Comparison of ENCODE assay signal across 23 mouse cellular contexts in genomic region chr12:8888445-8888844, GRCm38 (mm10). TPM values are rescaled to one million over a fixed set of nuclear protein-coding genes. Genes with fewer than 3 reads are reported as not detected.
DNase-seq lines count a peak whose midpoint lies in the region; ATAC-seq and TF ChIP-seq lines count a peak whose summit lies in the region.
"Had no signal": no experiment of that assay in that cellular context is flagged by ENCODE, and none has a peak within 500 bp of the region (broad histone marks: within the 10 kb centered on the region; RNA-seq: fewer than 3 reads in every experiment).

No protein-coding gene starts in this region.

- ATAC-seq in heart, embryonic 13.5 days (ENCODE audit: extremely low read depth, insufficient number of reproducible peaks, low FRiP score, low TSS enrichment): no peak
- ATAC-seq: liver, embryonic 12.5 days had no signal

- TF ChIP-seq POLR2A in brain, embryonic 14.5 days (IDR thresholded peaks at IDR 0.05; ENCODE audit: borderline replicate concordance, extremely low read depth, insufficient read depth, insufficient read length, poor library complexity, severe bottlenecking): no peak

- DNase-seq in heart, adult 9 months (ENCODE audit: low spot score in 2 of 2): no peak
- DNase-seq in R1 (ENCODE audit: low read depth, low spot score): peak; percentile 29
- peak; percentile 21 for DNase-seq in brain, embryonic 14.5 days (ENCODE audit: low read depth)
- peak; percentile 38 for DNase-seq in retina, embryonic 14.5 days (ENCODE audit: low spot score)
- no peak for DNase-seq in spleen, adult 12 weeks (ENCODE audit: low spot score)
- no peak for DNase-seq in spleen, postnatal 4 days (ENCODE audit: low spot score in 2 of 2)
- DNase-seq in kidney, postnatal 25 days: no peak
- DNase-seq: adrenal gland, adult 2 months; cerebellum, adult 9-10 months; heart, adult 11 months; kidney, adult 9 months; kidney, postnatal 4 days; layer of hippocampus, adult 9-11 months; lung, adult 2 months; lung, postnatal 36 days; right cerebral cortex, postnatal 4 days; thymus, adult 18-20 months had no signal

- no peaks in the 10 kb centered on the region; the same call in 1 of the 2 replicates for H3K27me3 ChIP-seq in heart, embryonic 13.5 days (replicated peaks)
- H3K27me3 ChIP-seq: limb, embryonic 12.5 days had no signal

- WGBS in heart, embryonic 13.5 days: 25% methylated on average over 7 of the region's 7 CpGs

- H3K36me3 ChIP-seq in heart, embryonic 13.5 days: no peaks in the 10 kb centered on the region
- H3K36me3 ChIP-seq: forebrain, embryonic 12.5 days; hindbrain, embryonic 10.5 days; limb, embryonic 12.5 days; liver, embryonic 12.5 days; neural tube, embryonic 12.5 days had no signal

- H3K9me3 ChIP-seq in heart, embryonic 13.5 days: no peaks in the 10 kb centered on the region
- H3K9me3 ChIP-seq: forebrain, embryonic 12.5 days; hindbrain, embryonic 10.5 days; limb, embryonic 12.5 days; liver, embryonic 12.5 days; neural tube, embryonic 12.5 days had no signal

- H3K27ac ChIP-seq in heart, embryonic 13.5 days (replicated peaks): peak overlapping the region; percentile 48
- H3K27ac ChIP-seq: forebrain, embryonic 12.5 days; hindbrain, embryonic 10.5 days; limb, embryonic 12.5 days; liver, embryonic 12.5 days; neural tube, embryonic 12.5 days had no signal

- H3K9ac ChIP-seq in heart, embryonic 13.5 days: no peak overlapping the region
- H3K9ac ChIP-seq: forebrain, embryonic 12.5 days; limb, embryonic 12.5 days; liver, embryonic 12.5 days; neural tube, embryonic 12.5 days had no signal

- no peak overlapping the region for H3K4me3 ChIP-seq in heart, embryonic 13.5 days
- H3K4me3 ChIP-seq: forebrain, embryonic 12.5 days; hindbrain, embryonic 10.5 days; limb, embryonic 12.5 days; liver, embryonic 12.5 days; neural tube, embryonic 12.5 days had no signal

- no peak overlapping the region for H3K4me2 ChIP-seq in heart, embryonic 13.5 days
- H3K4me2 ChIP-seq: forebrain, embryonic 12.5 days; limb, embryonic 12.5 days; liver, embryonic 12.5 days; neural tube, embryonic 12.5 days had no signal

- peaks cover 34% of the 10 kb centered on the region for H3K4me1 ChIP-seq in heart, embryonic 13.5 days

- TF ChIP-seq CTCF in brain, embryonic 14.5 days (IDR thresholded peaks at IDR 0.05; ENCODE audit: borderline replicate concordance, extremely low read depth, insufficient read depth, insufficient read length): no peak

RNA-seq across cellular contexts. Expression of gene Laptm4a, which starts 33.0 kb away (rescaled TPM):
- 245 and 277 TPM in 2 replicates for polyA plus RNA-seq in heart, embryonic 13.5 days (2015; fragmentation: Nextera tagmentation; extraction: Ambion mirVana)
- polyA plus RNA-seq in brain, embryonic 14.5 days (2012; rRNA removed): 253 and 322 TPM in 2 replicates

RNA-seq across cellular contexts. Expression of gene Matn3, which starts 59.3 kb away (rescaled TPM):
- polyA plus RNA-seq in heart, embryonic 13.5 days (2015; fragmentation: Nextera tagmentation; extraction: Ambion mirVana): 0.19 and 0.32 TPM in 2 replicates
- polyA plus RNA-seq in brain, embryonic 14.5 days (2012; rRNA removed): 0.16 and 0.26 TPM in 2 replicates
- polyA plus RNA-seq: adrenal gland, adult 2 months had no signal

Comparison
In these comparisons a context has a peak if more than half of its experiments do, and no peak if none do; other contexts are left out.
1. DNase-seq: peak in R1 (single experiment), brain, embryonic 14.5 days (single experiment) and retina, embryonic 14.5 days (single experiment); none in heart, adult 9 months (0 of 2), spleen, adult 12 weeks (single experiment), spleen, postnatal 4 days (0 of 2) and kidney, postnatal 25 days (0 of 2).